ENCODE assay signal across 30 mouse cellular contexts in genomic region chr11:31522127-31522526, GRCm38 (mm10).
A peak's percentile ranks its signal among the peaks of the same experiment; 100 is the strongest.
DNase-seq lines count a peak whose midpoint lies in the region; ATAC-seq and TF ChIP-seq lines count a peak whose summit lies in the region.
"Had no signal": no experiment of that assay in that cellular context is flagged by ENCODE, and none has a peak within 500 bp of the region (broad histone marks: within the 10 kb centered on the region; RNA-seq: fewer than 3 reads in every experiment).

No protein-coding gene starts in this region.

- 67% methylated on average over 2 of the region's 2 CpGs for WGBS in heart, embryonic 12.5 days
- 57% methylated on average over 2 of the region's 2 CpGs for WGBS in heart, adult 2 months
- WGBS in heart, postnatal 0 days: 64% methylated on average over 2 of the region's 2 CpGs

- TF ChIP-seq POLR2A in heart, adult 2 months (IDR thresholded peaks at IDR 0.05; ENCODE audit: insufficient read depth, low read depth, low read length): no peak

- no peaks in the 10 kb centered on the region for H3K79me2 ChIP-seq in heart, adult 2 months (replicated peaks; ENCODE audit: control insufficient read depth, insufficient read depth, low read length)

- DNase-seq in heart, adult 11 months: peak; percentile 98
- peak; percentile 26 to 76 for DNase-seq in heart, adult 2 months
- no peak for DNase-seq in heart, postnatal 0 days (ENCODE audit: low spot score)
- peak; percentile 18 for DNase-seq in skeletal muscle tissue, adult 2 months (ENCODE audit: low read depth, low spot score)
- no peak for DNase-seq in left cerebral cortex, adult 8-10 months (ENCODE audit: low spot score in 2 of 2)
- no peak for DNase-seq in thymus, postnatal 36 days
- DNase-seq: adrenal gland, postnatal 14 days; cerebellum, adult 11 months; cerebellum, adult 9-10 months; cerebellum, postnatal 36 days; embryo, embryonic 11 days; kidney, adult 18-20 months; kidney, postnatal 10 days; right cerebral cortex, postnatal 25 days; spleen, adult 18-20 months; thymus, adult 18-20 months had no signal

- no peak for ATAC-seq in heart, embryonic 12.5 days (ENCODE audit: insufficient number of reproducible peaks, low FRiP score)
- ATAC-seq in heart, postnatal 0 days (ENCODE audit: insufficient read depth, low read depth): peak; percentile 22; the same call in 1 of the 2 replicates
- ATAC-seq: CD4-positive, CD25-positive, alpha-beta regulatory T cell, adult 4 months; forebrain, embryonic 15.5 days; hindbrain, embryonic 16.5 days; midbrain, embryonic 15.5 days had no signal

- no peaks in the 10 kb centered on the region for H3K9me3 ChIP-seq in heart, embryonic 12.5 days (replicated peaks)
- no peaks in the 10 kb centered on the region for H3K9me3 ChIP-seq in heart, postnatal 0 days (replicated peaks; ENCODE audit: control insufficient read depth, low read length)
- H3K9me3 ChIP-seq: embryonic facial prominence, embryonic 13.5 days; forebrain, embryonic 10.5 days; forebrain, embryonic 15.5 days; heart, embryonic 15.5 days; limb, embryonic 13.5 days; lung, embryonic 15.5 days; midbrain, embryonic 10.5 days; midbrain, embryonic 15.5 days; neural tube, embryonic 15.5 days had no signal

- no peaks in the 10 kb centered on the region for H3K36me3 ChIP-seq in heart, embryonic 12.5 days
- no peaks in the 10 kb centered on the region; the same call in 1 of the 2 replicates for H3K36me3 ChIP-seq in heart, adult 2 months (ENCODE audit: control insufficient read depth, insufficient read depth, low read length)
- H3K36me3 ChIP-seq in heart, postnatal 0 days (replicated peaks; ENCODE audit: control insufficient read depth, insufficient read depth, low read length): no peaks in the 10 kb centered on the region
- H3K36me3 ChIP-seq: embryonic facial prominence, embryonic 13.5 days; forebrain, embryonic 10.5 days; forebrain, embryonic 15.5 days; heart, embryonic 15.5 days; limb, embryonic 13.5 days; lung, embryonic 15.5 days; midbrain, embryonic 10.5 days; midbrain, embryonic 15.5 days; neural tube, embryonic 15.5 days had no signal

- peaks cover 23% of the 10 kb centered on the region for H3K4me1 ChIP-seq in heart, embryonic 12.5 days (replicated peaks)
- peaks cover 4% of the 10 kb centered on the region; the same call in 1 of the 2 replicates for H3K4me1 ChIP-seq in heart, adult 2 months (ENCODE audit: control insufficient read depth, insufficient read depth, low read length)
- H3K4me1 ChIP-seq in heart, postnatal 0 days (ENCODE audit: control insufficient read depth, insufficient read depth): 0 out of 2 replicates have a peak, but pooled peaks cover 5% of the 10 kb centered on the region
- H3K4me1 ChIP-seq: embryonic facial prominence, embryonic 13.5 days; forebrain, embryonic 10.5 days; forebrain, embryonic 15.5 days; limb, embryonic 13.5 days; midbrain, embryonic 10.5 days; midbrain, embryonic 15.5 days; neural tube, embryonic 15.5 days had no signal

- no peak for TF ChIP-seq CTCF in heart, adult 2 months (IDR thresholded peaks at IDR 0.05)
- no peak for TF ChIP-seq CTCF in heart, postnatal 0 days (IDR thresholded peaks at IDR 0.05; ENCODE audit: low read depth)

- peak; percentile 82 for TF ChIP-seq EP300 in heart, adult 2 months (IDR thresholded peaks at IDR 0.05; ENCODE audit: insufficient read depth, low read depth, low read length)
- TF ChIP-seq EP300 in heart, postnatal 0 days (IDR thresholded peaks at IDR 0.05; ENCODE audit: low read depth): no peak

- H3K27me3 ChIP-seq in heart, embryonic 12.5 days (replicated peaks): no peaks in the 10 kb centered on the region
- H3K27me3 ChIP-seq in heart, adult 2 months (ENCODE audit: control insufficient read depth, insufficient read depth, low read length): no peaks in the 10 kb centered on the region
- no peaks in the 10 kb centered on the region for H3K27me3 ChIP-seq in heart, postnatal 0 days (ENCODE audit: control insufficient read depth, insufficient read depth, low read length)
- H3K27me3 ChIP-seq: embryonic facial prominence, embryonic 13.5 days; forebrain, embryonic 15.5 days; heart, embryonic 15.5 days; limb, embryonic 13.5 days; lung, embryonic 15.5 days; midbrain, embryonic 15.5 days; neural tube, embryonic 15.5 days had no signal

- H3K4me2 ChIP-seq in heart, embryonic 12.5 days: no peak overlapping the region
- H3K4me2 ChIP-seq in heart, postnatal 0 days (ENCODE audit: low read depth, low read length): no peak overlapping the region
- H3K4me2 ChIP-seq: embryonic facial prominence, embryonic 13.5 days; forebrain, embryonic 15.5 days; heart, embryonic 15.5 days; limb, embryonic 13.5 days; liver, embryonic 11.5 days; lung, embryonic 15.5 days; midbrain, embryonic 15.5 days; neural tube, embryonic 15.5 days had no signal

- no peak overlapping the region for H3K9ac ChIP-seq in heart, embryonic 12.5 days
- no peak overlapping the region for H3K9ac ChIP-seq in heart, adult 2 months (ENCODE audit: low read depth, low read length)
- no peak overlapping the region for H3K9ac ChIP-seq in heart, postnatal 0 days (replicated peaks; ENCODE audit: low read depth, low read length)
- H3K9ac ChIP-seq: embryonic facial prominence, embryonic 13.5 days; forebrain, embryonic 15.5 days; heart, embryonic 15.5 days; limb, embryonic 13.5 days; lung, embryonic 15.5 days; midbrain, embryonic 15.5 days; neural tube, embryonic 15.5 days had no signal

- H3K27ac ChIP-seq in heart, embryonic 12.5 days (ENCODE audit: poor library complexity, severe bottlenecking): no peak overlapping the region
- H3K27ac ChIP-seq in heart, adult 2 months: peak overlapping the region; percentile 13; the same call in 1 of the 2 replicates
- no peak overlapping the region for H3K27ac ChIP-seq in heart, postnatal 0 days (ENCODE audit: low read depth)
- H3K27ac ChIP-seq: embryonic facial prominence, embryonic 13.5 days; forebrain, embryonic 10.5 days; forebrain, embryonic 15.5 days; heart, embryonic 15.5 days; limb, embryonic 13.5 days; lung, embryonic 15.5 days; midbrain, embryonic 10.5 days; midbrain, embryonic 15.5 days; neural tube, embryonic 15.5 days; stomach, postnatal 0 days had no signal

- intact Hi-C loops in heart, adult 2 months (cut with DNase I): loop anchor here (1.0 kb wide), 1 partner anchor 84 kb away; no protein-coding TSS in a partner anchor

- H3K4me3 ChIP-seq in heart, embryonic 12.5 days: no peak overlapping the region
- H3K4me3 ChIP-seq in heart, adult 2 months: no peak overlapping the region
- no peak overlapping the region for H3K4me3 ChIP-seq in heart, postnatal 0 days (ENCODE audit: low read depth, low read length)
- H3K4me3 ChIP-seq: embryonic facial prominence, embryonic 13.5 days; forebrain, embryonic 10.5 days; forebrain, embryonic 15.5 days; heart, embryonic 15.5 days; limb, embryonic 13.5 days; lung, embryonic 15.5 days; midbrain, embryonic 10.5 days; midbrain, embryonic 15.5 days; neural tube, embryonic 15.5 days had no signal

Comparison
In these comparisons a context has a peak if more than half of its experiments do, and no peak if none do; other contexts are left out.
1. DNase-seq: peak in heart, adult 11 months (single experiment), heart, adult 2 months (2 of 2) and skeletal muscle tissue, adult 2 months (single experiment); none in heart, postnatal 0 days (single experiment), left cerebral cortex, adult 8-10 months (0 of 2) and thymus, postnatal 36 days (0 of 2).